Mouse (Mus musculus): ENCODE measurements around the gene Ccdc114.

Gene Ccdc114

GRCm38 (mm10) chr7:45986893-45987292, 63.0 kb downstream of the Ccdc114 start:
- no peak for DNase-seq (ENCODE audit: low spot score)

- DNase-seq (ENCODE audit: low spot score) = no peak
Measured at GRCm38 (mm10) chr7:45988344-45988743, 64.5 kb downstream of the Ccdc114 start.

- no peak for DNase-seq (ENCODE audit: low spot score)
Measured at GRCm38 (mm10) chr7:45992470-45992869, 68.6 kb downstream of the Ccdc114 start.
